Mouse (Mus musculus) adrenal gland, postnatal 36 days (tissue): ENCODE results near the gene Nags. TPM values are rescaled to one million over a fixed set of nuclear protein-coding genes. Genes with fewer than 3 reads are reported as not detected.

Experiments used
- DNase-seq, 2 experiments: peaks; one replicate each; pipeline ENCODE4 v3.0.0; 2021; ENCODE audit warnings: mixed read lengths in 1 of 2
- long read RNA-seq, 2 experiments: library from polyadenylated mRNA; stranded (forward); transcript quantifications; one replicate each; pipeline ENCODE4 v2.0.0; 2021; ENCODE audit warnings: borderline sequencing depth in 2 of 2
- total RNA-seq, 2 experiments: library from RNA; stranded (reverse); gene quantifications; 2 replicates each; pipeline ENCODE4 v1.2.3; 2021

The Nags gene
- total RNA-seq, result under 1 TPM; 0.13 to 0.43 TPM
- long read RNA-seq, experiment 1, result 0 reads
- long read RNA-seq, experiment 2, partial matches to known transcripts, result 1 of 2 reads
- long read RNA-seq, experiment 2, other reads (novel, unspliced or antisense), result 0 of 2 reads

DNA sequence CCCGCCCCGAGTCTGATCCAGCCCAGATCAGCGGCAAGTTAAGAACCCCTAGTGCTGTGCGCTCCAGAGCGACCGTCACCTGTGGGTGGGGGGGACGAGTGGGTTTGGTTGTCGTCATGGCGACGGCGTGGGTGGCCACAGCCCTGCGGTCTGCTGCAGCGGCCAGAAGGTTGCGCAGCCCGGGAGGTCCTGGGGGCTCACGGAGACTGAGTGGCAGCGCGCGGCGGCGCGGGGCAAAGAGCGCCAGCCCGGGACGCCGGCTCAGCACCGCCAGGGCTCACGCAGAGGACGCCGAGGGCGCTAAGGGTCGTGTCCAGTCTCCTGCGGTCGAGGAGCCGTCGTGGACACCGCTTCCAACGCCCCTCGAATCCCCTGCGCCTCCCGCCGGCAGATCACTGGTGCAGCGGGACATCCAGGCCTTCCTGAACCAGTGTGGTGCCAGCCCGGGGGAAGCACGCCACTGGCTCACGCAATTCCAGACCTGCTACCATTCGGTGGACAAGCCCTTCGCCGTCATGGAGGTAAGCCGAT, at the start of gene Nags:
Gene Nags (plus strand): TSS at position 43 of the 531 bp plus-strand sequence.
- peak in 1 of 2 experiments; percentile 39 for DNase-seq

DNA sequence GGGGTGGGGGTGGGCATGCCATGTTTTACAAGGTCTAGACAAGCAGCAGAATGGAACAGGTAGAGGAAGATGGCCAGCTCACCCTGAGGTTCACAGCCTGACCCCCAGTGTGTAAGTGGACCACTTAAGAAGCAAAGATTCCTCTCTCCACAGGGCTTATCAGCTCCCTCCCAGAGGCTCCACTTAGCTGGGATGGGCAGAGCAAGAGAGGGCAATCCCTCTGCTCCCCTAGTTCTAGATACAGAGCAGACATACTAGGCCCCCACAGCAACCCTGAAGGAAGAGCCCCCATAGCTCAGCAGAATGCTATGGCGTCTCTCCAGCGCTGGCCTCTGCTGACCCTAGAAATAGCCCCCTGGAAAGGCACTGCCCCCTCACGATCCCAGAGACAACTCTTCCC, 49.6 kb upstream of the Nags start:
- DNase-seq, result no peak

DNA sequence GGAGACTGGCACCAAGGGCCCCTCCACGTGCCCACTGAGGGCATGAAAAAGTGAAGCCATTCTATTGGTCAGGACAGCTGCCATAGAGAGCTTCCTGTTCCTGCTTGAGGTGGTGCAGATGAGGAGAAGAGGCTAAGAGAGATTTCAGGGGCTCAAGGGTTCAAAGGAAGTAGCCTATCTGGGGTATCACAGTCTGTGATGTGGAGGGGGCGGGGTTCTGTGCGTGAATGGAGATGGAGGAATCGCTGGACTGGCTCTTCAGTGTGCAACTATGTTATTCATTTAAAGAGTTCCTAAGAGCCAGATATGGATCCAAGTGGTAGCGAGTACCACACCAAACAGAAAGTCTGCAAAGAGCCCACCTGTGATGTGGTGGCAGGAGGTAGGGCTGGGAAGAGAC, 48.9 kb upstream of the Nags start:
- DNase-seq, result no peak

DNA sequence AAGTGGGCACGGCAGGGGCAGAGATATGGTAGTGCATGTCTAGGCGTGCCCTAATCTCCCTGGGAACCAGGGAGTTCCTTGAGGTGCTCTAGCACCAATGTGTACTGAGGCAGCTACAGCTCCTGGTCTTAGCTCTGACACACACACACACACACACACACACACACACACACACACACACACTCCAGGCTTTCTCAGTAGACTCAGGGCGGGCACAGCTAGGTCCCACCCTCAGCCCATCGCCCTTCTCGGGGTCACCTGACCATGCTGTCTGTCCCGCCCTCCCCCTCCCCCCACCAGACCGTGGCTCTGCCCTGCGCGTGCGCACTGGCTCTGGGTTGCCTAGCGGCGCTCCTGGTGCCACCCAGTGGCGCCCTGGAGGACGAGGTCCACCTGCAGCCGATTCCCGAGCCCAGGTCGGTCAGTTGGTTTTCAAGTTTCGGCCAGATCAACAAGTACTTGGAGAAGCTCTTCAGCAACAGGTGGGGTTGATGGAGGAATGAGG, 48.4 kb upstream of the Nags start:
- peak; percentile 85 to 89 for DNase-seq

DNA sequence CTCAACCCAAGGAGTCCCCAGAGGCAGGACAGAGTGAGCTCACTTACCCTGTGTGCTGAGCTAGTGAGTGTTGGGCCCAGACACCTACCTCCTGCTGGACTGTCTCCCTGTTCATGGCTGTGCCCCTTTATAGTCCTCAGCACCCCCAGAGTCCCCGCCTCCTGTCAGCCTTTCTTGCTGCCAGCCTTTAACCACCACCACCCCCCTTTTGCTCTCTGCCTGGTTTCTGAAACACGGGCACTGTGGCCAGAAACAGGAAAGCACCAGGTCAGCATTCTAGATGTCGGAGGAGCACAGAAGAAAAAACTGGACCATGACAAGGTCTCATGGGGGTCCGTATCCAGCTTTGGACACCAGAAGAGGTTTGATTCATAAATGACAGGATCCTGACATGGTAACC, 44.1 kb upstream of the Nags start, which contains the start of gene Ppy:
Gene Ppy (minus strand): TSS at position 101 of the 400 bp plus-strand sequence.
- DNase-seq, result no peak

GRCm38 (mm10) chr11:102102485-102103258, 42.6 kb upstream of the Nags start:
- peak; percentile 70 to 84 for DNase-seq

DNA sequence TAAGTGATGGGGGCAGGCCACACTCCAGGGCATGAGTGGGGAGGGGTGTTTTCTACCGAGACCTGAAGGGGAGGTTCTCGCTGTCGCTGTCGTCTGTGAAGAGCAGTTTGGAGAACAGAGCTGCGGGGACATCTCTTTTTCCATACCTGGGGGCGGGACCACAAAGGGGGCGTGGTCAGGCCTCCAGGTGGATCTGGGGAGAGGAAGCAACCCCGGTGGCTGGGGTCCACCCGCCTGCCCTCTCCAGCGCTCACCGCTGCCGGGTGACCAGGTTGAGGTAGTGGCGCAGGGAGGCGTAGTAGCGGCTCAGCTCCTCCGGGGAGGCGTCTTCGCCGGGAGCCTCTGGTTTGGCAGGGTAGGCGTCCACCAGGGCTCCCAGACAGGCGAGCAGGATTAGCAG, 38.4 kb upstream of the Nags start:
- DNase-seq, result no peak

GRCm38 (mm10) chr11:102107732-102108131, 37.6 kb upstream of the Nags start, which contains the start of gene Pyy:
Gene Pyy (minus strand): TSS chr11:102107832.
- DNase-seq, result no peak

DNA sequence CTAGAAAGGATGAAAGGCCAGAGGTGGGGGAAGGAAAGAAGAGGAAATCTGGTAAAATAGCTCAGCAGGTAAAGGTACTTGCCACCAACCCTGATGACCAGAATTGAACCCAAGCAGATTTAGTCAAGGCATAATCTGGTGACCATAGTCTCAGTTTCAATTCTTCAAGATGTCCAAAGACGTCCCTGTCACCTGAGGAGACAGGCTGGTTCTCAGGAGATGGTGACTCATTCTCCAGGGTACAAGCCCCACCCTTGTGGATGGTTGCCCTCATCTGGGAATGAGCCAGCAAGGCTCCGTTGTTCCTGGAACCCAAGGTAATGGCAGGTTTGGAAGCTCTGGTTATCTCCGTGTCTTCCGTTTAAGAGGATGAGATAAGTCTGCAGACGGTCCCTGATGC, 33.7 kb upstream of the Nags start:
- DNase-seq, result no peak

- no peak for DNase-seq
Observed at GRCm38 (mm10) chr11:102116241-102116640, 29.1 kb upstream of the Nags start.

GRCm38 (mm10) chr11:102117386-102117785, 27.9 kb upstream of the Nags start:
- no peak for DNase-seq

GRCm38 (mm10) chr11:102134516-102134915, 10.8 kb upstream of the Nags start:
- DNase-seq, result no peak

GRCm38 (mm10) chr11:102137625-102138446, 7.5 kb upstream of the Nags start:
- no peak for DNase-seq

DNA sequence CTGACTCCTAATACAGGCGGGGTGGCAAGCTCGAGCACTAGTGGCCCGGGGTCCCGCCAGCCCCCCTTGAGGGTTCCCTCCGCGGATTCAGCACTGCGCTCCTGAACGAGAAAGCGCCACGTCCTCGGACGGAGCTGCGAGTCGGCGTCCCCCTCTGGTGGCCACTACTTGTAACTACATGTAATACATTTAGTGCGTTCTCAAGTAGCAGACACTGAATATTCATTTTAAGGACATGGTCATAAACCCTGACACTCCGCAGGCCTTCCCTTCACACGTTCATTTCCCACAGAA, 6.9 kb upstream of the Nags start:
- peak; percentile 67 to 79 for DNase-seq

DNA sequence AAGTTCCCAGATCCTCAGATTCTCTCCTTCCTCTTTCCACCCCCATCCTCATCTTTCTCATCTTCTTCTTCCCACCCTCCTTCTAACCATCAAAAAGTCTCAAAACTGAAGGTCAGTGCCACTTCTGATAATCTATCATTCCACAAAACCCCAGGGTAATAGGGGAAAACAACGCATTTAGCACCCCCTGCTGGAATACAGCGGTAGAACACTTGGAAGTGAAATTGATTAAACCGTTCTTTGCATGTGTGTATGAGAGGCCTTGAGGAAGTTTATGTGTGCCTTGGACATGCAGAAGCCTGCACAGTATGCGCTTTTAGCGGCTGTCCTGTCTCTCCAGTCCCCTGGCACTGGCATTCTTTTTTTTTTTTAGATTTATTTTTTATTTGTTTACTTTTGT, 4.8 kb upstream of the Nags start:
- DNase-seq, result peak; percentile 54 to 71

GRCm38 (mm10) chr11:102142355-102142754, 3.0 kb upstream of the Nags start:
- no peak for DNase-seq

DNA sequence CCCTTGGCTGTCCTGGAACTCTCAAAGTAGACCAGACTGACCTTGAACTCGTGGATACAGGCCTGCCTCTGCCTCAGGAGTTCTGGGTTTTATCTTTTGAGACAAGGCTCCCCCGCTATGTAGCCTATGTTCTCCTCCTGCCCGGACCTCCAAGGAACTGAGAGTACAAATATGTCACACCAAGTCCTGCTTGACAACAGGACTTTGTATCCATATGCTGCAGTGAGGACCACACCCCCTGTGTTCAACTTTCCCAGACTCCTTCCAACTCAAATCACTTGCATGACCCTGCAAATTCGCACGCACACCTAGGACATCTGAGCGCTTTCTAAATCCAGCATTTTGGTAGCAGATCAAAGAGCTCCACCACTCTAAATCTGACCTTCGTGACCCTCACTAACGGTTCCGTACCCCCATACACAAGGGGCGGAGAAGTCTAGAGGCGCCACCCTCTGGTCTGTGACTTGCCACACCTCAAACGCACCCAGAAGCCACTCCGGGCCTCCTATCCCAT, 299 bp upstream of the Nags start:
- no peak for DNase-seq

DNA sequence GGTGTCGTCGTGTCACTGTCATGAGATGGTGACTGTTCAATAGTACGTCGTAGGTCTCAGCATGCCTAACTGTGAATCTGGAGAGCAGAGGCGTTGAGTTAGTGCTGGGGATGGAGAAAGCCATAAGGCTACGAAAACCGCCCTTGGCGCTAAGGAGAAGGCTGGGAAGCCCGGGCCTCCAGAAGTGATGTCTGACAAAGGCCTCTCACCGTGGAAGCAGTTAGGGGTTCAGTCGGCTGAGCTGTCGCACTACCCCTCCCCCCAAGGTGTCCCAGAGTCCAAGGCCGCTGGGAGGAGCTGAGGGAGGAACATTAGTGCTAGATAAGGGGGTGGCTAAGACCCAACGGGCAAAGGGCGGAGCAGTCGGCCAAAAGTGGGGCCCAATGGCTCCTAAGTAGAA, 692 bp downstream of the Nags start:
- DNase-seq, result peak; percentile 36 to 70

- DNase-seq, result no peak
Observed at GRCm38 (mm10) chr11:102146531-102146930, 1.2 kb downstream of the Nags start.

GRCm38 (mm10) chr11:102147213-102147989, 2.1 kb downstream of the Nags start:
- no peak for DNase-seq

- peak; percentile 93 to 95 for DNase-seq
Observed at GRCm38 (mm10) chr11:102156039-102156785, 10.9 kb downstream of the Nags start, which contains the start of gene Tmem101. Gene Tmem101 (minus strand): TSS chr11:102156404.
